Mouse (Mus musculus) left cerebral cortex, postnatal 36 days (tissue): ENCODE measurements around the gene Fras1. TPM values are rescaled to one million over a fixed set of nuclear protein-coding genes. Genes with fewer than 3 reads are reported as not detected.
A peak's percentile ranks its signal among the peaks of the same experiment; 100 is the strongest.

Experiments used
- DNase-seq, 2 experiments: peaks; one replicate each; pipeline ENCODE4 v3.0.0; 2021 to 2022; ENCODE audit warnings: low spot score in 2 of 2, mixed read lengths in 1 of 2
- intact Hi-C: fragments of 180-260 bp; cut with DNase I; formaldehyde crosslinking; loops from one replicate; pipeline ENCODE4 v1.15.1; 2025
- total RNA-seq, 2 experiments: library from RNA; stranded (reverse); gene quantifications; 2 replicates each; pipeline ENCODE4 v1.2.3; 2021

The Fras1 gene
- total RNA-seq, 2 experiments from 2014 or later, result 18.1 to 29.3 TPM

- intact Hi-C loops, result no loop called here
Observed at GRCm38 (mm10) chr5:96536527-96536926, 162.8 kb downstream of the Fras1 start.

GRCm38 (mm10) chr5:96536937-96537336, 163.2 kb downstream of the Fras1 start:
- no peak for DNase-seq
- intact Hi-C loops, result no loop called here

More at GRCm38 (mm10) chr5:96536527-96536926, 162.8 kb downstream of the Fras1 start:
- DNase-seq, result no peak

GRCm38 (mm10) chr5:96544112-96544511, 170.4 kb downstream of the Fras1 start:
- intact Hi-C loops, result no loop called here
- no peak for DNase-seq

GRCm38 (mm10) chr5:96545994-96546393, 172.2 kb downstream of the Fras1 start:
- DNase-seq, result no peak
- intact Hi-C loops, result no loop called here

- intact Hi-C loops, result no loop called here
Observed at GRCm38 (mm10) chr5:96554940-96555679, 181.4 kb downstream of the Fras1 start.

GRCm38 (mm10) chr5:96558049-96558804, 184.5 kb downstream of the Fras1 start:
- no peak for DNase-seq
- intact Hi-C loops, result no loop called here

More at GRCm38 (mm10) chr5:96554940-96555679, 181.4 kb downstream of the Fras1 start:
- no peak for DNase-seq

GRCm38 (mm10) chr5:96574586-96574985, 200.8 kb downstream of the Fras1 start:
- intact Hi-C loops, result no loop called here
- DNase-seq, result no peak

- intact Hi-C loops, result no loop called here
- DNase-seq, result no peak
Observed at GRCm38 (mm10) chr5:96578705-96579104, 204.9 kb downstream of the Fras1 start.

GRCm38 (mm10) chr5:96579938-96580337, 206.2 kb downstream of the Fras1 start:
- intact Hi-C loops, result loop anchor here (10.0 kb wide), 1 partner anchor 205 kb away; the partner anchor contains the start of gene Fras1
- DNase-seq, result no peak

- intact Hi-C loops, result loop anchor here (10.0 kb wide), 1 partner anchor 210 kb away; the partner anchor contains the start of gene Fras1
- DNase-seq, result peak; percentile 65 to 67
Observed at GRCm38 (mm10) chr5:96584730-96585129, 211.0 kb downstream of the Fras1 start.

- intact Hi-C loops, result no loop called here
- no peak for DNase-seq
Observed at GRCm38 (mm10) chr5:96590621-96591020, 216.9 kb downstream of the Fras1 start.

GRCm38 (mm10) chr5:96595793-96596192, 222.0 kb downstream of the Fras1 start:
- DNase-seq, result no peak
- intact Hi-C loops, result no loop called here

GRCm38 (mm10) chr5:96603974-96604769, 230.4 kb downstream of the Fras1 start:
- intact Hi-C loops, result no loop called here

GRCm38 (mm10) chr5:96608036-96608435, 234.3 kb downstream of the Fras1 start:
- intact Hi-C loops, result no loop called here
- DNase-seq, result peak; percentile 37 to 53

More at GRCm38 (mm10) chr5:96603974-96604769, 230.4 kb downstream of the Fras1 start:
- DNase-seq, result no peak

- intact Hi-C loops, result no loop called here
- DNase-seq, result no peak
Observed at GRCm38 (mm10) chr5:96608581-96609280, 235.0 kb downstream of the Fras1 start.

GRCm38 (mm10) chr5:96612077-96612476, 238.3 kb downstream of the Fras1 start:
- DNase-seq, result no peak
- intact Hi-C loops, result no loop called here

GRCm38 (mm10) chr5:96616954-96617646, 243.3 kb downstream of the Fras1 start:
- intact Hi-C loops, result no loop called here
- no peak for DNase-seq

GRCm38 (mm10) chr5:96618008-96618407, 244.3 kb downstream of the Fras1 start:
- peak; percentile 16 to 20 for DNase-seq
- intact Hi-C loops, result no loop called here

GRCm38 (mm10) chr5:96620209-96620608, 246.5 kb downstream of the Fras1 start:
- DNase-seq, result no peak
- intact Hi-C loops, result no loop called here
